In genomic region chr5:110635951-110636707, GRCm38 (mm10) we compare ENCODE assay signal across 8 mouse cellular contexts. TPM values are rescaled to one million over a fixed set of nuclear protein-coding genes. Genes with fewer than 3 reads are reported as not detected.
DNase-seq lines count a peak whose midpoint lies in the region; ATAC-seq lines count a peak whose summit lies in the region.

No protein-coding gene starts in this region.

- WGBS in embryonic facial prominence, embryonic 11.5 days = 41% methylated on average over 6 of the region's 6 CpGs
- 39% methylated on average over 6 of the region's 6 CpGs for WGBS in embryonic facial prominence, embryonic 10.5 days
- 43% methylated on average over 6 of the region's 6 CpGs for WGBS in midbrain, embryonic 11.5 days
- WGBS in midbrain, embryonic 10.5 days = 45% methylated on average over 6 of the region's 6 CpGs
- WGBS in hindbrain, embryonic 13.5 days = 52% methylated on average over 6 of the region's 6 CpGs
- WGBS in neural tube, embryonic 15.5 days = 47% methylated on average over 6 of the region's 6 CpGs

- H3K9me3 ChIP-seq in embryonic facial prominence, embryonic 11.5 days (replicated peaks; ENCODE audit: control insufficient read depth, low read length) = no peaks in the 10 kb centered on the region
- no peaks in the 10 kb centered on the region for H3K9me3 ChIP-seq in embryonic facial prominence, embryonic 10.5 days
- no peaks in the 10 kb centered on the region for H3K9me3 ChIP-seq in midbrain, embryonic 11.5 days (ENCODE audit: control insufficient read depth, low read length)
- H3K9me3 ChIP-seq in midbrain, embryonic 10.5 days (replicated peaks) = no peaks in the 10 kb centered on the region
- no peaks in the 10 kb centered on the region for H3K9me3 ChIP-seq in hindbrain, embryonic 13.5 days
- no peaks in the 10 kb centered on the region for H3K9me3 ChIP-seq in neural tube, embryonic 15.5 days (replicated peaks)

- H3K4me2 ChIP-seq in embryonic facial prominence, embryonic 11.5 days (ENCODE audit: low read depth, low read length) = no peak overlapping the region
- H3K4me2 ChIP-seq in midbrain, embryonic 11.5 days = no peak overlapping the region
- no peak overlapping the region for H3K4me2 ChIP-seq in hindbrain, embryonic 13.5 days
- H3K4me2 ChIP-seq in neural tube, embryonic 15.5 days = no peak overlapping the region

- H3K4me1 ChIP-seq in embryonic facial prominence, embryonic 11.5 days (ENCODE audit: control insufficient read depth, insufficient read depth, low read length) = no peaks in the 10 kb centered on the region
- H3K4me1 ChIP-seq in embryonic facial prominence, embryonic 10.5 days = peaks cover 5% of the 10 kb centered on the region; the same call in 1 of the 2 replicates
- no peaks in the 10 kb centered on the region for H3K4me1 ChIP-seq in midbrain, embryonic 11.5 days (ENCODE audit: control insufficient read depth, insufficient read depth, low read length)
- peaks cover 5% of the 10 kb centered on the region for H3K4me1 ChIP-seq in midbrain, embryonic 10.5 days
- no peaks in the 10 kb centered on the region for H3K4me1 ChIP-seq in hindbrain, embryonic 13.5 days (replicated peaks)
- 0 out of 2 replicates have a peak, but pooled peaks cover 2% of the 10 kb centered on the region for H3K4me1 ChIP-seq in neural tube, embryonic 15.5 days

- no peaks in the 10 kb centered on the region for H3K36me3 ChIP-seq in embryonic facial prominence, embryonic 11.5 days (replicated peaks; ENCODE audit: control insufficient read depth, insufficient read depth, low read depth, low read length)
- no peaks in the 10 kb centered on the region for H3K36me3 ChIP-seq in embryonic facial prominence, embryonic 10.5 days (replicated peaks)
- no peaks in the 10 kb centered on the region for H3K36me3 ChIP-seq in midbrain, embryonic 11.5 days (ENCODE audit: control insufficient read depth, insufficient read depth, low read length)
- no peaks in the 10 kb centered on the region for H3K36me3 ChIP-seq in midbrain, embryonic 10.5 days
- H3K36me3 ChIP-seq in hindbrain, embryonic 13.5 days = no peaks in the 10 kb centered on the region
- no peaks in the 10 kb centered on the region for H3K36me3 ChIP-seq in neural tube, embryonic 15.5 days

- no peak overlapping the region for H3K27ac ChIP-seq in embryonic facial prominence, embryonic 11.5 days (replicated peaks; ENCODE audit: low read depth, low read length)
- H3K27ac ChIP-seq in embryonic facial prominence, embryonic 10.5 days (replicated peaks) = no peak overlapping the region
- no peak overlapping the region for H3K27ac ChIP-seq in midbrain, embryonic 11.5 days (ENCODE audit: low read depth, low read length)
- no peak overlapping the region for H3K27ac ChIP-seq in midbrain, embryonic 10.5 days (replicated peaks)
- H3K27ac ChIP-seq in hindbrain, embryonic 13.5 days = no peak overlapping the region
- no peak overlapping the region for H3K27ac ChIP-seq in neural tube, embryonic 15.5 days (replicated peaks)

- no peak for ATAC-seq in embryonic facial prominence, embryonic 11.5 days (replicated peaks; ENCODE audit: insufficient number of reproducible peaks, low FRiP score, low TSS enrichment, low read depth)
- ATAC-seq in midbrain, embryonic 11.5 days (ENCODE audit: low FRiP score) = no peak
- 0 out of 2 replicates have a peak, but pooled peaks have one; percentile 43 for ATAC-seq in hindbrain, embryonic 13.5 days (ENCODE audit: low FRiP score)
- peak; percentile 45; the same call in 1 of the 2 replicates for ATAC-seq in neural tube, embryonic 15.5 days (ENCODE audit: low FRiP score)

- no peaks in the 10 kb centered on the region for H3K27me3 ChIP-seq in embryonic facial prominence, embryonic 11.5 days (ENCODE audit: control insufficient read depth, insufficient read depth, low read length)
- H3K27me3 ChIP-seq in embryonic facial prominence, embryonic 10.5 days (replicated peaks; ENCODE audit: low read depth, poor library complexity, severe bottlenecking) = no peaks in the 10 kb centered on the region; the same call in 1 of the 2 replicates
- H3K27me3 ChIP-seq in midbrain, embryonic 11.5 days (ENCODE audit: control insufficient read depth, insufficient read depth, low read length) = no peaks in the 10 kb centered on the region
- H3K27me3 ChIP-seq in midbrain, embryonic 10.5 days (ENCODE audit: low read depth, poor library complexity, severe bottlenecking) = no peaks in the 10 kb centered on the region
- H3K27me3 ChIP-seq in hindbrain, embryonic 13.5 days = 0 out of 2 replicates have a peak, but pooled peaks cover 4% of the 10 kb centered on the region
- peaks cover 7% of the 10 kb centered on the region; the same call in 1 of the 2 replicates for H3K27me3 ChIP-seq in neural tube, embryonic 15.5 days (replicated peaks)

- no peak overlapping the region for H3K4me3 ChIP-seq in embryonic facial prominence, embryonic 11.5 days (ENCODE audit: low read depth, low read length)
- no peak overlapping the region for H3K4me3 ChIP-seq in embryonic facial prominence, embryonic 10.5 days
- no peak overlapping the region for H3K4me3 ChIP-seq in midbrain, embryonic 11.5 days (ENCODE audit: low read depth, low read length)
- no peak overlapping the region for H3K4me3 ChIP-seq in midbrain, embryonic 10.5 days
- H3K4me3 ChIP-seq in hindbrain, embryonic 13.5 days = no peak overlapping the region
- H3K4me3 ChIP-seq in neural tube, embryonic 15.5 days (replicated peaks) = no peak overlapping the region

- H3K9ac ChIP-seq in embryonic facial prominence, embryonic 11.5 days (replicated peaks; ENCODE audit: low read length) = no peak overlapping the region
- H3K9ac ChIP-seq in midbrain, embryonic 11.5 days (ENCODE audit: low read length) = no peak overlapping the region
- H3K9ac ChIP-seq in hindbrain, embryonic 13.5 days = no peak overlapping the region
- H3K9ac ChIP-seq in neural tube, embryonic 15.5 days (replicated peaks) = no peak overlapping the region

- peak; percentile 65 for DNase-seq in embryonic facial prominence, embryonic 11.5 days (ENCODE audit: low spot score)
- DNase-seq in embryonic facial prominence, embryonic 10.5 days (ENCODE audit: low spot score) = no peak
- peak; percentile 92 for DNase-seq in midbrain, embryonic 11.5 days (ENCODE audit: low spot score, missing footprints)
- no peak for DNase-seq in midbrain, embryonic 10.5 days (ENCODE audit: low spot score)
- no peak for DNase-seq in adrenal gland, adult 8-10 months
- DNase-seq in urinary bladder, adult 18-20 months (ENCODE audit: low spot score in 2 of 2) = no peak

RNA-seq across cellular contexts. Expression of gene Noc4l, which starts 17.1 kb away (rescaled TPM):
- polyA plus RNA-seq in embryonic facial prominence, embryonic 11.5 days (2014; fragmentation: Nextera tagmentation; extraction: Ambion mirVana) = 57.4 and 60.4 TPM in 2 replicates
- polyA plus RNA-seq in embryonic facial prominence, embryonic 10.5 days (2016; fragmentation: Nextera tagmentation; extraction: Ambion mirVana) = 89.2 and 95.0 TPM in 2 replicates
- polyA plus RNA-seq in midbrain, embryonic 11.5 days (2014; fragmentation: Nextera tagmentation; extraction: Ambion mirVana) = 54.7 and 55.6 TPM in 2 replicates
- polyA plus RNA-seq in midbrain, embryonic 10.5 days (2016; fragmentation: Nextera tagmentation; extraction: Ambion mirVana) = 77.7 and 91.9 TPM in 2 replicates
- 41.6 and 41.8 TPM in 2 replicates for polyA plus RNA-seq in hindbrain, embryonic 13.5 days (2015; fragmentation: Nextera tagmentation; extraction: Ambion mirVana)
- polyA plus RNA-seq in neural tube, embryonic 15.5 days (2015; fragmentation: Nextera tagmentation; extraction: Ambion mirVana) = 40.1 and 49.0 TPM in 2 replicates
- 10 to 100 TPM; 16.0 to 22.6 (median 19.0) TPM for total RNA-seq in adrenal gland, adult 8-10 months (2022)

RNA-seq across cellular contexts. Expression of gene Ddx51, which starts 17.1 kb away (rescaled TPM):
- 39.7 and 42.7 TPM in 2 replicates for polyA plus RNA-seq in embryonic facial prominence, embryonic 11.5 days (2014; fragmentation: Nextera tagmentation; extraction: Ambion mirVana)
- polyA plus RNA-seq in embryonic facial prominence, embryonic 10.5 days (2016; fragmentation: Nextera tagmentation; extraction: Ambion mirVana) = 33.4 and 34.1 TPM in 2 replicates
- 32.2 and 33.0 TPM in 2 replicates for polyA plus RNA-seq in midbrain, embryonic 11.5 days (2014; fragmentation: Nextera tagmentation; extraction: Ambion mirVana)
- polyA plus RNA-seq in midbrain, embryonic 10.5 days (2016; fragmentation: Nextera tagmentation; extraction: Ambion mirVana) = 31.0 and 33.1 TPM in 2 replicates
- 14.8 and 16.5 TPM in 2 replicates for polyA plus RNA-seq in hindbrain, embryonic 13.5 days (2015; fragmentation: Nextera tagmentation; extraction: Ambion mirVana)
- 17.5 and 18.3 TPM in 2 replicates for polyA plus RNA-seq in neural tube, embryonic 15.5 days (2015; fragmentation: Nextera tagmentation; extraction: Ambion mirVana)
- total RNA-seq in adrenal gland, adult 8-10 months (2022) = 10 to 100 TPM; 24.3 to 30.8 (median 26.9) TPM

Comparison
In these comparisons a context has a peak if more than half of its experiments do, and no peak if none do; other contexts are left out.
1. DNase-seq: peak in embryonic facial prominence, embryonic 11.5 days (single experiment) and midbrain, embryonic 11.5 days (single experiment); none in embryonic facial prominence, embryonic 10.5 days (single experiment), midbrain, embryonic 10.5 days (single experiment), adrenal gland, adult 8-10 months (single experiment) and urinary bladder, adult 18-20 months (0 of 2).
2. ATAC-seq: peak in hindbrain, embryonic 13.5 days (single experiment) and neural tube, embryonic 15.5 days (single experiment); none in embryonic facial prominence, embryonic 11.5 days (single experiment) and midbrain, embryonic 11.5 days (single experiment).